Mouse (Mus musculus): ENCODE measurements around the gene Chst7.

Chst7 gene

GRCm38 (mm10) chrX:20059381-20059971, at the start of gene Chst7:
Chst7 (plus strand) TSS chrX:20059560.
- in situ Hi-C loops (cut with MboI; ENCODE audit: low sequenced_read_pairs) = no loop called here

DNA sequence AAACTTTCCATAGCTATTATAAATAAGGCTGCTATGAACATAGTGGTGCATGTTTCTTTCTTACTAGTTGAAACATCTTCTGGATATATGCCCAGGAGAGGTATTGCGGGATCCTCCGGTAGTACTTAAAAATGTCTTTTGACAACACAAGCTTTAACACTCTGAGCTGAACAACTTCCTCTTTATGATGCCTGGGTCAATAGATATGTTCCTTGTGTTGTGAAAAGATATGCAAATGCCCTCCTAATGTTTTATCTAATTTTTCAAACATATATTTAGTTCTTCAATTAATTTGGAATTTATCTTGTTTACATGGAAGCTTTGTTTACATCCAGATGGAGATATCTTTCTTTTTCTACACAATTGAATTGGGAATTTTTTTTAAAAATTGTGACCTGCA, 47.1 kb upstream of the Chst7 start:
- in situ Hi-C loops (cut with MboI; ENCODE audit: low sequenced_read_pairs) = loop anchor here (25.0 kb wide), 2 partner anchors 150 to 550 kb away; no protein-coding TSS in a partner anchor

DNA sequence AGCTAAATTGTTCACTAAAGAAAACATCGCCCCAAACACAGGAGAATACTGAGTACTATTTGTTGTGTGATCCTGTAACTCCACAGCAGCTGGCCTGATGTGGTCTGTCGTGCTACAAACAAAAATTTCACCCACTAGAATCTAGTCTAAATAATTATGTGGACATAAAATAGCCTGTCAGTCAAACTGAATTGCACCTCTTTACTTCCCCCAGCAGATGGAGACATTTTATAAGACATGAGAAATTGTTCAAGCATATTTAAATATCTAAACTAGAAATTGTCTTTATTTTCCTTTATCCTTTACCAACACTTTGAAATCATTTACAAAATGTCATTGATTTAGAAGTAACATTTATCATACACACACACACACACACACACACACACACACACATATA, 38.4 kb upstream of the Chst7 start:
- in situ Hi-C loops (cut with MboI; ENCODE audit: low sequenced_read_pairs) = loop anchor here (25.0 kb wide), 2 partner anchors 141 to 541 kb away; no protein-coding TSS in a partner anchor

DNA sequence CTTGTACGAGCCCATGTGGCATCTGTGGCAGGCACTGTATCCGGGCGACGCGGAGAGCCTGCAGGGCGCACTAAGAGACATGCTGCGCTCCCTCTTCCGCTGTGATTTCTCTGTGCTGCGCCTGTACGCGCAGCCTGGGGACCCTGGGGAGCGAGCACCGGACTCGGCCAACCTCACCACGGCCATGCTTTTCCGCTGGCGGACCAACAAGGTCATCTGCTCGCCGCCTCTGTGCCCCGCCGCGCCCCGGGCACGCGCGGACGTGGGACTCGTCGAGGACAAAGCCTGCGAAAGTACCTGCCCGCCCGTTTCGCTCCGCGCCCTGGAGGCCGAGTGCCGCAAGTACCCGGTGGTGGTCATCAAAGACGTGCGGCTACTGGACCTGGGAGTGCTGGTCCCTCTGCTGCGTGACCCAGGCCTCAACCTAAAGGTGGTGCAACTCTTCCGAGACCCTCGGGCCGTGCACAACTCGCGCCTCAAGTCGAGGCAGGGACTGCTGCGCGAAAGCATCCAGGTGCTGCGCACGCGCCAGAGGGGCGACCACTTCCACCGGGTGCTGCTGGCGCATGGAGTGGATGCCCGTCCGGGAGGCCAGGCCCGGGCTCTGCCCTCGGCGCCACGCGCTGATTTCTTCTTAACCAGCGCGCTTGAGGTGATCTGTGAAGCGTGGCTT, 872 bp downstream of the Chst7 start:
- in situ Hi-C loops (cut with MboI; ENCODE audit: low sequenced_read_pairs) = no loop called here

DNA sequence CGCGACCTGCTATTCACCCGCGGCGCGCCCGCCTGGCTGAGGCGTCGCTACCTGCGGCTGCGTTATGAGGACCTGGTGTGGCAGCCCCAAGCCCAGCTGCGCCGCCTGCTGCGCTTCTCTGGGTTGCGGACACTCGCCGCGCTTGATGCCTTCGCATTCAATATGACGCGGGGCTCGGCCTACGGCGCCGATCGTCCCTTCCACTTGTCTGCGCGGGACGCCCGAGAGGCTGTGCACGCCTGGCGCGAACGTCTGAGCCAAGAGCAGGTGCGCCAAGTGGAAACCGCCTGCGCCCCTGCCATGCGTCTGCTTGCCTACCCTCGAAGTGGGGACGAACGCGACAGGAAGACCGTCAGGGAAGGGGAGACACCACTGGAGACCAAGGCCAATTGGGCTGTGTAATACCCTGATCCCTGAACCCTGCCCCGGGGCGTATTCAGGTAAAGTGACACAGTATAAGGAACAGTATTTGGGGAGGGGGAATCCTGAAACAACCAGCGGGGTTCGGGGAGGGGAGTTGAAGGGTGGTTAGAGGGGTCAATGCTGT, 1.5 kb downstream of the Chst7 start:
- in situ Hi-C loops (cut with MboI; ENCODE audit: low sequenced_read_pairs) = no loop called here

GRCm38 (mm10) chrX:20061764-20062480, 2.6 kb downstream of the Chst7 start:
- in situ Hi-C loops (cut with MboI; ENCODE audit: low sequenced_read_pairs) = no loop called here

DNA sequence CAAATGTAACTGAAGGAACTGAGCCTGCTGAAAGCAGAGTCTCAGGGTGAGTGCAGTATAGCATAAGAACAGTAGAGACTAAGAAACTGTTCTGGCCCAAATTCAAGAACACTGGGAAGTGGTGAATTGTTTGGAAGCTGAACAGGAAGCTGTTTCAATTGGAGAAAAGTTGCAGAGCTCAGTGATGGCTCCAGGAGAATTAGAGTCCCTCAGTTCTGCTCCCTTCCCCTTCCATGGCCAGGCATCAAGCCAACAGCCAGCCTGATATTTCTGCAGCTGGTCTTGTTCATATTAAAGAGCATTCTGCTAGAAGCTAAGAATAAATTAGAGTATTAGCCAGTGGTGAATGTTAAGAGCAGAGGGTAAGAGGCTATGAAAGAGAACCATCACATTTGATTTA, 7.3 kb downstream of the Chst7 start:
- in situ Hi-C loops (cut with MboI; ENCODE audit: low sequenced_read_pairs) = no loop called here

DNA sequence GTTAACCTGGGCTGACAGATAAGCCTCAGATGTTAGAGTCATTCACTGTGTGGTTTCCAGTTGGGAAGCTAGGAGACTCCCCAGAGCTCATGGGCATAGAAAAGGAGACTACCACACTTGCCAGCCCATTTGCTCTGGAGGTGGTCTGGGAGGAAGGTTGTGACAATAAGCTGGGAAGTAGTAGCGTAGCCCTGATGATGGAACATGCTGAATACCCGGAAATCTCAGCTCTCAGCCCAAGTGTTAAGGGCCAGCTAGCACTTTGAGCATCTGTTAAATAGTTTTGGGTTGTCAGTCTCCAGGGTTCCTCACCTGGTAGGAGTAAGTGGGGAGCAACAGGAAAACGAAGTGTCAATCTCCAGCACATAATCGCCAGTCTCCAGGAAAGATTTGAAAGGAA, 10.8 kb downstream of the Chst7 start:
- in situ Hi-C loops (cut with MboI; ENCODE audit: low sequenced_read_pairs) = no loop called here

GRCm38 (mm10) chrX:20117717-20118116, 58.4 kb downstream of the Chst7 start:
- in situ Hi-C loops (cut with MboI; ENCODE audit: low sequenced_read_pairs) = no loop called here

DNA sequence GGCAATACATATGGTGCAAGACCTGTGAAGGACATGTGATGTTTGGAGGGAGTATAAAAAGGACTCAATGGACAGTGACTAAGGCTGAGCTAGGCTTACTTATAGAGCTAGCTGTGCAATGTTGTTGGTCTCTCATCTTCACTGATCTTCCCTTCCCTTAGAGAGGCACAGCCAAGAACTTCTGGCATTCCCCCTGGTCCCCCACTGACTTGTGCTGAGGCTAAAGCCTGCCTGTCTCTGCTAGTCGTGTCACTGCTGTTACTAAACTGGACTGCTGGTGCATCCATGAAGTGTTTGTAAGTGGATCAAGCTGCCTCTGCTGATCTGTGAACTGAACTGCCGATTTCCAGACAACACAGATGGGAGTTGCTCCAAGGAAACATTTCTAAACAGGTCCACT, 66.1 kb downstream of the Chst7 start:
- in situ Hi-C loops (cut with MboI; ENCODE audit: low sequenced_read_pairs) = no loop called here

- in situ Hi-C loops (cut with MboI; ENCODE audit: low sequenced_read_pairs) = no loop called here
Measured at GRCm38 (mm10) chrX:20128951-20129350, 69.6 kb downstream of the Chst7 start.

- in situ Hi-C loops (cut with MboI; ENCODE audit: low sequenced_read_pairs) = no loop called here
Measured at GRCm38 (mm10) chrX:20129466-20129865, 70.1 kb downstream of the Chst7 start.
